Comparison of ENCODE assay signal across 23 mouse cellular contexts in the genomic region with DNA sequence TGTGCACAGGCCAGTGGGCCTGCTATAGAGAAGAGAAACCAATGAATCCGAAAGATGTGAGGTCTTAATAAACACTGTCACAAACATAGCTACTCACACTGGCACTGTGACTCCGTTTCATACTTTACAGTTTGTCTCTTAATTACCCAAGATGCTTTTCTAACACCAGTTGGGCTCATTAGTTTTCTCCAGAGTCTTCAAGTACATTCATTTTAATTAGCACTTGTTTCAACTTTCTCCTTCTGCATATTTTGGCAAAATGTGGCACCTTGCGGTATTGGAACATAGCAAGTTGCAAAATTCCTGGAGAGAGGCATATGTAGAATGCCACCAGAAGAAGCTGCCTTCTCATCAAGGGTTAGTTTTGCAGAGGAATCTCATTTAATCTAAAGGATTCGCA.
"Had no signal": no experiment of that assay in that cellular context is flagged by ENCODE, and none has a peak within 500 bp of the region (broad histone marks: within the 10 kb centered on the region; RNA-seq: fewer than 3 reads in every experiment).

No protein-coding gene starts in this region.

- H3K36me3 ChIP-seq: limb, embryonic 15.5 days; midbrain, embryonic 10.5 days; stomach, embryonic 15.5 days had no signal

- H3K4me1 ChIP-seq: megakaryocyte, embryonic 14.5 days; midbrain, embryonic 10.5 days; midbrain, embryonic 13.5 days; stomach, embryonic 15.5 days had no signal

- H3K27ac ChIP-seq: layer of hippocampus, adult 2 months; limb, embryonic 12.5 days; limb, embryonic 15.5 days; liver, embryonic 14.5 days; midbrain, embryonic 10.5 days; midbrain, embryonic 13.5 days; neural tube, embryonic 13.5 days; stomach, embryonic 15.5 days had no signal

- ATAC-seq: liver, postnatal 0 days; lung, postnatal 0 days; midbrain, embryonic 13.5 days; midbrain, embryonic 16.5 days had no signal

- H3K4me2 ChIP-seq: limb, embryonic 12.5 days; limb, embryonic 15.5 days; liver, embryonic 11.5 days; lung, embryonic 14.5 days; midbrain, embryonic 13.5 days; neural tube, embryonic 13.5 days; stomach, embryonic 15.5 days had no signal

- H3K4me3 ChIP-seq: layer of hippocampus, adult 2 months; limb, embryonic 12.5 days; limb, embryonic 15.5 days; megakaryocyte, embryonic 14.5 days; midbrain, embryonic 10.5 days; midbrain, embryonic 13.5 days; myocyte; neural tube, embryonic 13.5 days; stomach, embryonic 15.5 days had no signal

- DNase-seq: kidney, adult 18-20 months; kidney, adult 9 months; kidney, postnatal 14 days; left cerebral cortex, postnatal 4 days; liver, postnatal 0 days; lung, embryonic 14.5 days; retina, postnatal 1 day; right cerebral cortex, postnatal 25 days; spleen, adult 18-20 months; thymus, postnatal 25 days had no signal

- H3K9me3 ChIP-seq: limb, embryonic 12.5 days; limb, embryonic 15.5 days; megakaryocyte, embryonic 14.5 days; midbrain, embryonic 10.5 days; midbrain, embryonic 13.5 days; neural tube, embryonic 13.5 days; stomach, embryonic 15.5 days had no signal

- H3K9ac ChIP-seq: limb, embryonic 12.5 days; limb, embryonic 15.5 days; liver, embryonic 14.5 days; liver, postnatal 0 days; lung, embryonic 14.5 days; midbrain, embryonic 13.5 days; neural tube, embryonic 13.5 days; stomach, embryonic 15.5 days had no signal

- H3K27me3 ChIP-seq: limb, embryonic 12.5 days; limb, embryonic 15.5 days; megakaryocyte, embryonic 14.5 days; midbrain, embryonic 13.5 days; neural tube, embryonic 13.5 days; stomach, embryonic 15.5 days had no signal
